Mouse (Mus musculus): ENCODE data around the gene Tenm4.

The Tenm4 gene

GRCm38 (mm10) chr7:96536313-96536880, 365.4 kb downstream of the Tenm4 start:
- no peak for DNase-seq

GRCm38 (mm10) chr7:96539248-96540034, 368.4 kb downstream of the Tenm4 start:
- no peak for DNase-seq

- DNase-seq: no peak
These were observed 369.5 kb downstream of the Tenm4 start for GRCm38 (mm10) chr7:96540458-96541096.

- no peak for DNase-seq
These were observed 374.9 kb downstream of the Tenm4 start for GRCm38 (mm10) chr7:96545979-96546378.

- DNase-seq: no peak
These were observed 380.8 kb downstream of the Tenm4 start for GRCm38 (mm10) chr7:96551809-96552208.

GRCm38 (mm10) chr7:96552292-96552860, 381.3 kb downstream of the Tenm4 start:
- no peak for DNase-seq

GRCm38 (mm10) chr7:96554277-96554690, 383.2 kb downstream of the Tenm4 start:
- DNase-seq: peak; percentile 7 to 10

GRCm38 (mm10) chr7:96555294-96555693, 384.2 kb downstream of the Tenm4 start:
- DNase-seq: no peak

- DNase-seq: no peak
These were observed 385.7 kb downstream of the Tenm4 start for GRCm38 (mm10) chr7:96556756-96557155.

GRCm38 (mm10) chr7:96562890-96563289, 391.8 kb downstream of the Tenm4 start:
- DNase-seq: no peak

GRCm38 (mm10) chr7:96563329-96564065, 392.5 kb downstream of the Tenm4 start:
- no peak for DNase-seq

- peak; percentile 54 to 86 for DNase-seq
These were observed 394.8 kb downstream of the Tenm4 start for GRCm38 (mm10) chr7:96565806-96566205.

GRCm38 (mm10) chr7:96566260-96566659, 395.2 kb downstream of the Tenm4 start:
- no peak for DNase-seq

GRCm38 (mm10) chr7:96568034-96568433, 397.0 kb downstream of the Tenm4 start:
- DNase-seq: no peak

- peak; percentile 76 to 81 for DNase-seq
These were observed 399.9 kb downstream of the Tenm4 start for GRCm38 (mm10) chr7:96570965-96571364.

- no peak for DNase-seq
These were observed 401.9 kb downstream of the Tenm4 start for GRCm38 (mm10) chr7:96572995-96573394.

- peak; percentile 75 to 79 for DNase-seq
These were observed 404.2 kb downstream of the Tenm4 start for GRCm38 (mm10) chr7:96575202-96575650.

GRCm38 (mm10) chr7:96582752-96583151, 411.7 kb downstream of the Tenm4 start:
- no peak for DNase-seq

- DNase-seq: no peak
These were observed 416.4 kb downstream of the Tenm4 start for GRCm38 (mm10) chr7:96587403-96587802.

- no peak for DNase-seq
These were observed 417.5 kb downstream of the Tenm4 start for GRCm38 (mm10) chr7:96588567-96588966.

- DNase-seq: no peak
These were observed 424.7 kb downstream of the Tenm4 start for GRCm38 (mm10) chr7:96595535-96596295.

Data from kidney, adult 8-10 months (tissue).